Mouse (Mus musculus) myocyte (in vitro differentiated cells): ENCODE results near the gene Keap1.
A peak's percentile ranks its signal among the peaks of the same experiment; 100 is the strongest.

Experiments
- E2F4 ChIP-seq: IDR thresholded peaks from one replicate; pipeline ENCODE4 v1.6.1; 2011; ENCODE audit warnings: mild to moderate bottlenecking, control low read depth, moderate library complexity; ENCODE audit not compliant: insufficient read depth
- MAX ChIP-seq: IDR thresholded peaks from one replicate; pipeline ENCODE4 v1.6.1; 2011; ENCODE audit warnings: low read depth, mild to moderate bottlenecking, control low read depth
- MYOD1 ChIP-seq, 3 experiments: IDR thresholded peaks; one replicate each; pipeline ENCODE4 v1.6.1; 2011; ENCODE audit warnings: control low read depth in 2 of 3, low read depth in 2 of 3, mild to moderate bottlenecking in 2 of 3, moderate library complexity in 1 of 3; ENCODE audit not compliant: insufficient read length in 2 of 3, control insufficient read depth in 1 of 3
- POLR2A ChIP-seq: IDR thresholded peaks from one replicate; pipeline ENCODE4 v1.6.1; 2011; ENCODE audit warnings: low read depth, mild to moderate bottlenecking, control low read depth, moderate library complexity; ENCODE audit not compliant: insufficient read length
- POLR2AphosphoS2 ChIP-seq: IDR thresholded peaks from one replicate; pipeline ENCODE4 v1.6.1; 2011; ENCODE audit warnings: low read depth, control low read depth; ENCODE audit not compliant: insufficient read length
- TCF12 ChIP-seq: IDR thresholded peaks from one replicate; pipeline ENCODE4 v1.6.1; 2011; ENCODE audit warnings: mild to moderate bottlenecking, control low read depth; ENCODE audit not compliant: poor library complexity, insufficient read depth, severe bottlenecking
- USF1 ChIP-seq: IDR thresholded peaks from one replicate; pipeline ENCODE4 v1.6.1; 2011; ENCODE audit warnings: low read depth, mild to moderate bottlenecking, control low read depth, moderate library complexity

- TF ChIP-seq POLR2A: peak; percentile 7
- TF ChIP-seq MYOD1 (IDR thresholded peaks at IDR 0.05; ENCODE audit: control insufficient read depth in 1 of 3, insufficient read length in 2 of 3, low read depth in 2 of 3): no peak
- no peak for TF ChIP-seq MAX
- no peak for TF ChIP-seq E2F4
- TF ChIP-seq POLR2AphosphoS2: no peak
- TF ChIP-seq TCF12: no peak
- no peak for TF ChIP-seq USF1
Measured at GRCm38 (mm10) chr9:21236991-21237367, 2.2 kb downstream of the Keap1 start.
